Mouse (Mus musculus): ENCODE data around the gene Alox12.

Alox12 gene

DNA sequence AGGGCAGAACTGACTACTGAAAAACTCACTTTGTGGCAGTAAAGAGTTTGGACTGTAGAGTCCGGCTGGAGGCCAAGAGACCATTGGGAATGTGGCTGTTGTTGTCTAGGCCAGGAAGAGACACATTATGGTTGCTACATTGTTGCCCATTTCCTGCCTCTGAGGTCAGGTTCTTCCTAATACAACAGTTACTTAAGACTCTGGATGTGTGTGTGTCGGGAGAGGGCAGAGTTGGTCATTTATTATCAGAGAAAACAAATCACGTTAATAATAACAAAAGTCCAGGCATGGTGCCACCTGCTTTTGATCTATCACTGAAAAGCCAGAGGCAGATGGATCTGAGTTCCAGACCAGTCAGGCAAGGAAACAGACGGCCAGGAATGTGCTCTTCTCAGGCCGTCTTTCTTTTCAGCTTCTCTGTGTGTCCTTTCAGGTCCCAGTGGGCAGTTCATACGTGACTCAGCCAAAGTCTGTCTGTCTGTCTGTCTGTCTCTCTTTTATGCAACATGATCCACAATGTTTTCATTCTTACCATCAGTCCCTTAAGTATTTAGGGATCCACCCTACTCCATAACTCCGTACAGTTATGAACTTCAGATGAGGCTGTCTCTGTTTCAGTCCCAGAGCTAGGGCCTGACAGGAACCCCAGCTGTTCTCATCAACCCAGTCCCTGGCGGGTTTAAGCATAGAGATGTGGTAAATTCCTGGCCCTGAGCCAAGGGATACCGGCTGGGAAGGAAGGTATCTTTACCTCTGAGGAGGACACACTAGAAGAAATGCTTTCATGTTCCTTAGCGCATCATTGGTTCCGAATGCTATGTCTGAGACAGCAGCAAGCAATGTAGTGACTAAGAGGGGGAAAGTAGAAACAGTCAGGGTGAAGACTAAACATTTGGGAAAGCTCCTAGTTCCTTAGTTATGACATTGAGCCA is 61.5 kb downstream of the Alox12 start:
- peak; percentile 52 for DNase-seq (ENCODE audit: low read depth)

DNA sequence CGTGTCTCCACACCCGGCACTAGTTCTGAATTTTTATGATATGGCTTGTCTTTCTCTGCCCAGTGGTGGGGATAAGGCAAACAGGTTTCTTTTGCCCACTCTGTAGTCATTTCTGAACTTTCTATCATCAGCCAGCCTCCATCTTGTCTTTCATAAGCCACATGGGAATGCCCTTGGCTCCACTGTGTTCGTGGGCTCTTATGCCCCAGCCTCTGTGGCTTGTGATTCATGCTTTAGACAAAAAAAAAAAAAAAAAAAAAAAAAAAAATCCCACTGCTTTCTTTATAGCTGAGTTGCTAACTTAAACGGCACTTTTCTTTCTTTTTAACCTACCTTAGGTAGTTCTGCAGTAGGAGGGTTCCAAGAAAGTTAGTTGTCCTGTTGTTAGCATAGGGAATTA is 63.0 kb downstream of the Alox12 start:
- DNase-seq (ENCODE audit: low read depth) = peak; percentile 64
